Mouse (Mus musculus) stomach, postnatal 0 days (tissue): ENCODE data around the gene Sipa1l1.

ENCODE experiments used
- CTCF ChIP-seq: IDR thresholded peaks from 2 replicates; pipeline ENCODE4 v1.5.1; 2016; ENCODE audit warnings: antibody characterized with exemption, low read depth, mild to moderate bottlenecking, moderate library complexity
- EP300 ChIP-seq: optimal IDR thresholded peaks from 2 replicates; pipeline ENCODE3; 2016; ENCODE audit warnings: antibody characterized with exemption

- TF ChIP-seq CTCF (no peak), EP300 (no peak)
These were observed 47.9 kb downstream of the Sipa1l1 start for GRCm38 (mm10) chr12:82216801-82217553.
